Mouse (Mus musculus) lung, adult 2 months (tissue): ENCODE data around the gene Itga9.

ENCODE experiments used
- CTCF ChIP-seq: fragments of 200-500 bp; IDR thresholded peaks from 2 replicates; pipeline ENCODE4 v1.5.1; 2011; ENCODE audit warnings: mild to moderate bottlenecking, low read length, control low read depth; ENCODE audit not compliant: insufficient read depth
- POLR2A ChIP-seq: fragments of 200-500 bp; IDR thresholded peaks from 2 replicates; pipeline ENCODE4 v1.6.1; 2011; ENCODE audit warnings: low read depth, mild to moderate bottlenecking, control low read depth, low read length, borderline replicate concordance; ENCODE audit errors: extremely low read depth

- TF ChIP-seq CTCF (no peak), POLR2A (no peak)
Measured at GRCm38 (mm10) chr9:118654969-118655368, 48.5 kb downstream of the Itga9 start.
